Mouse (Mus musculus): ENCODE measurements around the gene Slc41a2.

DNA sequence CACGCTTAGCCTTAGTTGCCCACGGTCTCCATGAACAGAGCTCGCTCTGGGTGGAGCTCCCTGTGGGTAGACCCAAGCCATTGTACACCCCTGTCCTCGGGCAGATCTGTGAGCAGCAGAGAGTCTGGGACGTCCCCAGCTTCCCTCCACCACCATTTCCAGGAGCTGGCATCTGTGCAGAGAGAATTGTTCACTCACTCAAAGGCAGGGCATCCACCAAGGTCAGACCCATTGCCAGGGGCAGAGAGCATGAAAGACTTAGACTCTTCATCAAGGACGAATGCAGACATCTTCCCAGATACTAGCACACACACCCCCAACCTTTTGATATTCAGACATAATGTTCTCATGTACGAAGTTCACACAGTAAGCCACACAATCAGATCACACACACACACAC lies 136.2 kb downstream of the Slc41a2 start:
- TF ChIP-seq CTCF (IDR thresholded peaks at IDR 0.05; ENCODE audit: low read depth) (no peak), EP300 (IDR thresholded peaks at IDR 0.05; ENCODE audit: low read depth) (no peak)
